In the genomic region with DNA sequence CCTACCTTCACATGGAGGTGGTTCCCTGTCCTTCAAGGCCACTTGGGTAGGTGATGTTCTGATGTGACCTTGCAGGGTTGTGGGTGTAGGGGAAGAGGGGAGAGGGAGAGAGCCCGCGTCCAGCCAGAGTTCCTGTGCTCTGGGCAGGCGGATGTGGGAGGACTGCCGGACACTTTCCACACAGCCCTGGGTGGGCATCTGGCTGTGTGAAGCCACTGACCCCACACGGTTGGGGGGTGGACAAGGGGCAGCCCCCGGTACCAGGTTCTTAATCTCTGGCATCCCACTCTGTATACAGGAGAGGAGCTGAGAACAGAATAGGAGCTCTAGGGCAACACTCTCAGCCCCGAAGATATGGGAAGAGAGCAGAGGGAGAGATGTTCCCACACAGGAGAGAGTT, we compare ENCODE assay signal across 22 mouse cellular contexts. TPM values are rescaled to one million over a fixed set of nuclear protein-coding genes. Genes with fewer than 3 reads are reported as not detected.
DNase-seq lines count a peak whose midpoint lies in the region; ATAC-seq and TF ChIP-seq lines count a peak whose summit lies in the region.
"Had no signal": no experiment of that assay in that cellular context is flagged by ENCODE, and none has a peak within 500 bp of the region (broad histone marks: within the 10 kb centered on the region; RNA-seq: fewer than 3 reads in every experiment).

No protein-coding gene starts in this region.

- H3K9ac ChIP-seq in heart, embryonic 12.5 days = no peak overlapping the region
- H3K9ac ChIP-seq in lung, embryonic 14.5 days = no peak overlapping the region

- no peaks in the 10 kb centered on the region for H3K9me3 ChIP-seq in heart, embryonic 12.5 days (replicated peaks)
- H3K9me3 ChIP-seq in lung, embryonic 14.5 days (ENCODE audit: low read depth, low read length) = no peaks in the 10 kb centered on the region
- H3K9me3 ChIP-seq: G1E had no signal

- H3K27me3 ChIP-seq in heart, embryonic 12.5 days (replicated peaks) = no peaks in the 10 kb centered on the region
- H3K27me3 ChIP-seq in lung, embryonic 14.5 days (ENCODE audit: insufficient read depth, low read length) = no peaks in the 10 kb centered on the region
- no peaks in the 10 kb centered on the region for H3K27me3 ChIP-seq in testis, adult 2 months (ENCODE audit: control insufficient read depth, insufficient read depth, low read length)
- H3K27me3 ChIP-seq: CH12.LX, Patski had no signal

- no peak overlapping the region for H3K4me2 ChIP-seq in heart, embryonic 12.5 days
- no peak overlapping the region for H3K4me2 ChIP-seq in lung, embryonic 14.5 days

- no peak overlapping the region for H3K4me3 ChIP-seq in heart, embryonic 12.5 days
- no peak overlapping the region for H3K4me3 ChIP-seq in lung, embryonic 14.5 days (ENCODE audit: low read depth, low read length)
- H3K4me3 ChIP-seq in testis, adult 2 months (ENCODE audit: control insufficient read depth, low read depth, low read length) = peak overlapping the region; percentile 84

- WGBS in heart, embryonic 12.5 days = 73% methylated on average over 7 of the region's 7 CpGs
- 66% methylated on average over 7 of the region's 7 CpGs for WGBS in lung, embryonic 14.5 days

- no peaks in the 10 kb centered on the region for H3K36me3 ChIP-seq in heart, embryonic 12.5 days
- H3K36me3 ChIP-seq in lung, embryonic 14.5 days (ENCODE audit: insufficient read depth) = no peaks in the 10 kb centered on the region
- H3K36me3 ChIP-seq in testis, adult 2 months (ENCODE audit: control insufficient read depth, insufficient read depth, low read length) = no peaks in the 10 kb centered on the region
- H3K36me3 ChIP-seq: G1E had no signal

- DNase-seq in heart, adult 11 months = peak; percentile 67
- no peak for DNase-seq in lung, embryonic 14.5 days
- no peak for DNase-seq in lung, postnatal 36 days
- DNase-seq in testis, postnatal 14 days (ENCODE audit: low spot score) = no peak
- peak; percentile 63 for DNase-seq in adipocyte (ENCODE audit: low spot score)
- no peak for DNase-seq in cerebellum, adult 11 months
- DNase-seq: adrenal gland, adult 8-10 months; adrenal gland, postnatal 10 days; adrenal gland, postnatal 25 days; B cell, adult 2 months; cerebellum, adult 11-12 months; cerebellum, adult 18-20 months; cerebellum, adult 2 months had no signal

- H3K27ac ChIP-seq in heart, embryonic 12.5 days (ENCODE audit: poor library complexity, severe bottlenecking) = no peak overlapping the region
- no peak overlapping the region for H3K27ac ChIP-seq in lung, embryonic 14.5 days (ENCODE audit: low read depth)
- H3K27ac ChIP-seq in testis, adult 2 months (ENCODE audit: control insufficient read depth, insufficient read depth, low read depth, low read length) = no peak overlapping the region

- no peak for TF ChIP-seq POLR2A in testis, adult 2 months (IDR thresholded peaks at IDR 0.05; ENCODE audit: control insufficient read depth, low read depth, low read length)

- no peak for TF ChIP-seq CTCF in lung, embryonic 14.5 days (IDR thresholded peaks at IDR 0.05; ENCODE audit: low read depth)
- TF ChIP-seq CTCF in testis, adult 2 months (IDR thresholded peaks at IDR 0.05; ENCODE audit: control insufficient read depth, insufficient read depth, insufficient replicate concordance, low read depth, low read length) = no peak

- peaks cover 10% of the 10 kb centered on the region for H3K4me1 ChIP-seq in heart, embryonic 12.5 days (replicated peaks)
- H3K4me1 ChIP-seq in lung, embryonic 14.5 days (ENCODE audit: insufficient read depth) = no peaks in the 10 kb centered on the region
- H3K4me1 ChIP-seq in testis, adult 2 months (ENCODE audit: control insufficient read depth, insufficient read depth, low read length) = peaks cover 11% of the 10 kb centered on the region

- no peak for ATAC-seq in heart, embryonic 12.5 days (ENCODE audit: insufficient number of reproducible peaks, low FRiP score)
- ATAC-seq in lung, embryonic 14.5 days (ENCODE audit: insufficient read depth) = peak; percentile 44; the same call in 1 of the 2 replicates
- ATAC-seq: activated CD4-positive, CD25-positive, alpha-beta regulatory T cell, adult 4 months; CD4-positive, CD25-positive, alpha-beta regulatory T cell, adult 4 months; Patski had no signal

RNA-seq across cellular contexts. Expression of a gene that starts 12.0 kb away (rescaled TPM):
- 0.18 TPM in 1 of 2 replicates, not detected in the other for polyA plus RNA-seq in heart, embryonic 12.5 days (2016; fragmentation: Nextera tagmentation; extraction: Ambion mirVana)
- polyA plus RNA-seq in lung, embryonic 14.5 days (2014; fragmentation: Nextera tagmentation; extraction: Ambion mirVana) = not detected in 2 replicates
- polyA plus RNA-seq in testis, adult 2 months (2012; rRNA removed) = 14.2 and 16.1 TPM in 2 replicates
- polyA plus RNA-seq: activated CD4-positive, CD25-positive, alpha-beta regulatory T cell, adult 4 months; C2C12; CD4-positive, CD25-positive, alpha-beta regulatory T cell, adult 4 months; G1E; Patski had no signal

RNA-seq across cellular contexts. Expression of a gene that starts 30.8 kb away (rescaled TPM):
- polyA plus RNA-seq in heart, embryonic 12.5 days (2016; fragmentation: Nextera tagmentation; extraction: Ambion mirVana) = 95.0 and 106 TPM in 2 replicates
- 144 and 148 TPM in 2 replicates for polyA plus RNA-seq in lung, embryonic 14.5 days (2014; fragmentation: Nextera tagmentation; extraction: Ambion mirVana)
- polyA plus RNA-seq in testis, adult 2 months (2012; rRNA removed) = 5.2 and 8.4 TPM in 2 replicates
- polyA plus RNA-seq: adrenal gland, adult 2 months had no signal

RNA-seq across cellular contexts. Expression of a gene that starts 51.0 kb away (rescaled TPM):
- polyA plus RNA-seq in heart, embryonic 12.5 days (2016; fragmentation: Nextera tagmentation; extraction: Ambion mirVana) = 195 and 209 TPM in 2 replicates
- polyA plus RNA-seq in lung, embryonic 14.5 days (2014; fragmentation: Nextera tagmentation; extraction: Ambion mirVana) = 194 and 206 TPM in 2 replicates
- 75.5 and 108 TPM in 2 replicates for polyA plus RNA-seq in testis, adult 2 months (2012; rRNA removed)

Comparison
In these comparisons a context has a peak if more than half of its experiments do, and no peak if none do; other contexts are left out.
1. DNase-seq: peak in heart, adult 11 months (single experiment) and adipocyte (single experiment); none in lung, embryonic 14.5 days (single experiment), lung, postnatal 36 days (single experiment), testis, postnatal 14 days (single experiment) and cerebellum, adult 11 months (single experiment).
2. RNA of a gene that starts 12.0 kb away (polyA plus RNA-seq): 14.2 to 16.1 TPM in testis, adult 2 months; 0.18 TPM in heart, embryonic 12.5 days and not detected in lung, embryonic 14.5 days; every median in the first group is over 10 times any median in the second.
3. RNA of a gene that starts 30.8 kb away (polyA plus RNA-seq): 144 to 148 TPM in lung, embryonic 14.5 days and 95.0 to 106 TPM in heart, embryonic 12.5 days; 5.2 to 8.4 TPM in testis, adult 2 months; every median in the first group is over 10 times any median in the second.